Mouse (Mus musculus) neutrophil, adult 65 days (primary cell): ENCODE measurements around the gene Nr5a2. TPM values are rescaled to one million over a fixed set of nuclear protein-coding genes. Genes with fewer than 3 reads are reported as not detected.

Source experiments
- total RNA-seq: library from RNA; stranded (reverse); gene quantifications from 2 replicates; pipeline ENCODE4 v1.2.4, GENCODE M21; 2023

Nr5a2 gene
- total RNA-seq, result not detected in 2 replicates

GRCm38 (mm10) chr1:136960428-136961012 is at the start of gene Nr5a2:
TSS of gene Nr5a2 (minus strand) at chr1:136960448.

